In genomic region chr1:63920181-63920933, GRCm38 (mm10) we compare ENCODE assay signal across 19 mouse cellular contexts.
"Had no signal": no experiment of that assay in that cellular context is flagged by ENCODE, and none has a peak within 500 bp of the region (broad histone marks: within the 10 kb centered on the region; RNA-seq: fewer than 3 reads in every experiment).

No protein-coding gene starts in this region.

- H3K36me3 ChIP-seq: midbrain, embryonic 10.5 days; neural tube, embryonic 12.5 days; neural tube, embryonic 15.5 days; stomach, embryonic 15.5 days had no signal

- H3K27ac ChIP-seq: kidney, postnatal 0 days; left cerebral cortex, adult 2 months; liver, embryonic 14.5 days; midbrain, embryonic 10.5 days; neural tube, embryonic 12.5 days; neural tube, embryonic 15.5 days; stomach, embryonic 15.5 days had no signal

- H3K9me3 ChIP-seq: megakaryocyte, embryonic 14.5 days; midbrain, embryonic 10.5 days; neural tube, embryonic 12.5 days; neural tube, embryonic 15.5 days; stomach, embryonic 15.5 days had no signal

- H3K4me3 ChIP-seq: left cerebral cortex, adult 2 months; megakaryocyte, embryonic 14.5 days; midbrain, embryonic 10.5 days; neural tube, embryonic 12.5 days; neural tube, embryonic 15.5 days; stomach, embryonic 15.5 days had no signal

- H3K4me2 ChIP-seq: lung, embryonic 14.5 days; neural tube, embryonic 12.5 days; neural tube, embryonic 15.5 days; stomach, embryonic 15.5 days had no signal

- H3K27me3 ChIP-seq: neural tube, embryonic 12.5 days; neural tube, embryonic 15.5 days; stomach, embryonic 15.5 days had no signal

- ATAC-seq: liver, postnatal 0 days had no signal

- DNase-seq: kidney, adult 18-20 months; layer of hippocampus, postnatal 36 days; liver, postnatal 0 days; lung, embryonic 14.5 days; lung, postnatal 10 days; lung, postnatal 36 days; midbrain, embryonic 14.5 days; retina, postnatal 1 day; right cerebral cortex, postnatal 25 days; spleen, adult 18-20 months; thymus, postnatal 25 days had no signal

- H3K9ac ChIP-seq: liver, embryonic 14.5 days; liver, postnatal 0 days; lung, embryonic 14.5 days; neural tube, embryonic 12.5 days; neural tube, embryonic 15.5 days; stomach, embryonic 15.5 days had no signal

- H3K4me1 ChIP-seq: megakaryocyte, embryonic 14.5 days; midbrain, embryonic 10.5 days; neural tube, embryonic 12.5 days; neural tube, embryonic 15.5 days; stomach, embryonic 15.5 days had no signal
